Mouse (Mus musculus) CD4-positive naive resting alpha-beta T cell, adult 76 days (primary cell): ENCODE measurements around the gene Taf3. TPM values are rescaled to one million over a fixed set of nuclear protein-coding genes. Genes with fewer than 3 reads are reported as not detected.

Source experiments
- total RNA-seq: library from RNA; stranded (reverse); gene quantifications from one replicate; pipeline ENCODE4 v1.2.4, GENCODE M21; 2023

The Taf3 gene
- total RNA-seq: 29.9 TPM

DNA sequence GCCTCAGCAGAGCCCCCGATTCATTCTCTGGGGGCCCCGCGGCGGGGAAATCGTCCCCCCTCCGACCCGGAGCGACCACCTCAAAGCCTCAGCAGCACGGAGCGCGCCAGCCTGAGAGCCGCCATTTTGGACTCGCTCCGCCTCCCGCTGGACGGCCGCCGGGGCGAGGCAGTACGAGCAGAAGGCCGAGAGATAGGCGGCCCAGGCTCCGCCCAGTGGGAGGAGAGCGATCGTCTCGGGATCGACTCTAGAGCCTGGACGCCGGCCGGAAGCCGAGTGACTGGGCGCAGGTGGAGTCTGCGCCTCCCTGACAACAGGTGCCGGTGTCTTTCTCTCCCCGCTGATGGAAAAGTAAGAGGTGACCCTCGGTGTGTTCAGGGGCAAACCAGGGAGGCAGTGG is at the start of gene Taf3:
Gene Taf3, minus strand, starts transcription at position 136 of the 400 bp plus-strand sequence.

GRCm38 (mm10) chr2:10080310-10081010 is 32.1 kb upstream of the Taf3 start, which contains the start of the genes Atp5c1 and Kin:
Atp5c1 (minus strand) TSS chr2:10080510.
Kin (plus strand) TSS chr2:10080593.

GRCm38 (mm10) chr2:9889651-9890183 is 158.7 kb downstream of the Taf3 start, which contains the start of gene Gata3:
Gata3 (minus strand) TSS chr2:9890034.

DNA sequence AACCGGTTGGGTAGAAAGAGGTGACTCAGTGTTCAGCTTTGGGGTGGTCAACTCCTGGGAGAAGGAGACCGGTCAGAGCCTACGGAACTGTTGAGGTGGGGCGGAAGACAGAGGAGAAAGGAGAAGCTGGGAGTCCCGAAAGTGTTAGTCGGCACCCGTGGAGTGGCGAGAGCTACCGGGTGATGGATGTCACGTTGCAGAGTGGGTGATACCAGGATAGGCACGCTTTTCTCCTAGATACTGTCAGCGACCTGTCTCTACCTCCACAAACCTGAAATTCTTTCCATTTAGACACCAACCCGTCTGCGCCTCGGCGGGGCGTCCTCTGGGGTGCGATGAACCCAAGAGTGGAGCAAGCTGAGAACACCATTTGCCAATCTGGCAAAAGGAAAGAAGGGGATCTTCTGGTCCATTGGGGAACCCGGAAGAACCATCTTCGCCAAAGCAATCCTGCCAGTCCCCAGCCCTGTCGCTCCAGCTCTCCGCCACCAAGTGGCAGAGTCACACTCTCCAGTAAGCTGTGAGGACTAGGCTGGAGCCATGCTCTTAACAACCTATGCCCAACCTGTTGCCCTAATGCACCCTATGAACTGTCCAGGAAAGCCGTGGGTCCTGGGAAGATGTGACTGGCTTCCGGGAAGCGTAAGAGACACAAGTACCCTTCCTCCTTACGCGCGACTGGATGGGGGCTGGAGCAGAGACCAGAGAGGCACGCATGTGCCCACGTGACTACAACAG is 159.3 kb downstream of the Taf3 start, which contains the start of gene 9230102O04Rik:
Gene 9230102O04Rik, minus strand, starts transcription at position 628 of the 738 bp plus-strand sequence.

GRCm38 (mm10) chr2:9881051-9881591 is 167.3 kb downstream of the Taf3 start, which contains the start of gene 4930412O13Rik:
4930412O13Rik (plus strand) TSS chr2:9881252.

Other genes starting within 250 kb of the Taf3 start
- gene 4930412O13Rik, start 167.3 kb downstream of the Taf3 start, total RNA-seq: not detected
- not detected for gene 9230102O04Rik, start 159.1 kb downstream of the Taf3 start, total RNA-seq
- 79.4 TPM for gene Gata3, start 158.6 kb downstream of the Taf3 start, total RNA-seq
- gene Atp5c1, start 31.9 kb upstream of the Taf3 start, total RNA-seq: 118 TPM
- gene Kin, start 32.0 kb upstream of the Taf3 start, total RNA-seq: 20.0 TPM
- gene Itih2, start 82.8 kb upstream of the Taf3 start, total RNA-seq: not detected
- 3.1 TPM for gene Itih5, start 105.0 kb upstream of the Taf3 start, total RNA-seq